Mouse (Mus musculus): ENCODE results near the gene Ankrd22.

DNA sequence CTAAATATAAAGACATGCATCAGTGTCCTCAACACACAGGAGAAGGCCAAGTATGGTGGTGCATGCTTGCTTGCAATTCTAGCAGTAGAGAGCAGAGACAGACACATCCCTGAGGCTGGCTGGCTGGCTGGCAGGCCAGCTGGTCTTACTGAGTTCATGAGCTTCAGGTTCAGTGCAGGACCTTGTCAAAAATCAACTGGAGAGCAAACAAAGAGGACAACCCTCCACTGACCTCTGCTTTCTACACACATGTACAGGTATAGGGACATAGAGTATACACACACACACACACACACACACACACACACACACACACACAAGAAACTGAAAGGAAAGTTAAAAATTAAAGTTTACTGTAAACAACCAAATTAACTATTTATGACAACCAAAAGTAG, 47.4 kb upstream of the Ankrd22 start:
- TF ChIP-seq CTCF (IDR thresholded peaks at IDR 0.05; ENCODE audit: insufficient read depth, low read length): no peak
- TF ChIP-seq POLR2A (IDR thresholded peaks at IDR 0.05; ENCODE audit: borderline replicate concordance, extremely low read depth, low read depth, low read length): no peak

All from lung, adult 2 months (tissue).